In genomic region chr13:108084086-108084485, GRCm38 (mm10) we compare ENCODE assay signal across 22 mouse cellular contexts. TPM values are rescaled to one million over a fixed set of nuclear protein-coding genes. Genes with fewer than 3 reads are reported as not detected.
DNase-seq lines count a peak whose midpoint lies in the region; ATAC-seq and TF ChIP-seq lines count a peak whose summit lies in the region.
"Had no signal": no experiment of that assay in that cellular context is flagged by ENCODE, and none has a peak within 500 bp of the region (broad histone marks: within the 10 kb centered on the region; RNA-seq: fewer than 3 reads in every experiment).

No protein-coding gene starts in this region.

- no peaks in the 10 kb centered on the region for H3K9me3 ChIP-seq in hindbrain, postnatal 0 days (ENCODE audit: low read length)
- no peaks in the 10 kb centered on the region for H3K9me3 ChIP-seq in hindbrain, embryonic 12.5 days (replicated peaks)
- no peaks in the 10 kb centered on the region for H3K9me3 ChIP-seq in forebrain, embryonic 11.5 days (ENCODE audit: control insufficient read depth, low read length)
- H3K9me3 ChIP-seq: embryonic facial prominence, embryonic 12.5 days; G1E; heart, embryonic 15.5 days; hindbrain, embryonic 10.5 days; hindbrain, embryonic 15.5 days had no signal

- H3K4me1 ChIP-seq in hindbrain, postnatal 0 days (ENCODE audit: insufficient read depth, low read length): no peaks in the 10 kb centered on the region
- no peaks in the 10 kb centered on the region for H3K4me1 ChIP-seq in hindbrain, embryonic 12.5 days
- no peaks in the 10 kb centered on the region for H3K4me1 ChIP-seq in forebrain, embryonic 11.5 days (replicated peaks; ENCODE audit: control insufficient read depth, insufficient read depth, low read length)
- H3K4me1 ChIP-seq: embryonic facial prominence, embryonic 12.5 days; heart, embryonic 15.5 days; hindbrain, embryonic 10.5 days; hindbrain, embryonic 15.5 days had no signal

- H3K9ac ChIP-seq in hindbrain, postnatal 0 days (replicated peaks; ENCODE audit: low read length): no peak overlapping the region
- no peak overlapping the region for H3K9ac ChIP-seq in hindbrain, embryonic 12.5 days
- H3K9ac ChIP-seq in forebrain, embryonic 11.5 days (ENCODE audit: low read length): no peak overlapping the region
- H3K9ac ChIP-seq: embryonic facial prominence, embryonic 12.5 days; heart, embryonic 15.5 days; hindbrain, embryonic 15.5 days had no signal

- H3K27me3 ChIP-seq in hindbrain, postnatal 0 days (ENCODE audit: insufficient read depth, low read length): no peaks in the 10 kb centered on the region
- H3K27me3 ChIP-seq in hindbrain, embryonic 12.5 days: no peaks in the 10 kb centered on the region
- H3K27me3 ChIP-seq in forebrain, embryonic 11.5 days (ENCODE audit: control insufficient read depth, insufficient read depth, low read length): no peaks in the 10 kb centered on the region
- H3K27me3 ChIP-seq: embryonic facial prominence, embryonic 12.5 days; heart, embryonic 15.5 days; hindbrain, embryonic 15.5 days had no signal

- TF ChIP-seq CTCF in hindbrain, postnatal 0 days (IDR thresholded peaks at IDR 0.05; ENCODE audit: low read depth): no peak
- no peak for TF ChIP-seq CTCF in gastrocnemius, adult 2 months (IDR thresholded peaks at IDR 0.05)

- 82% methylated on average over 4 of the region's 4 CpGs for WGBS in hindbrain, postnatal 0 days
- 96% methylated on average over 4 of the region's 4 CpGs for WGBS in hindbrain, embryonic 12.5 days
- WGBS in forebrain, embryonic 11.5 days: 91% methylated on average over 4 of the region's 4 CpGs

- no peak overlapping the region for H3K4me3 ChIP-seq in hindbrain, postnatal 0 days (ENCODE audit: low read length)
- H3K4me3 ChIP-seq in hindbrain, embryonic 12.5 days: no peak overlapping the region
- no peak overlapping the region for H3K4me3 ChIP-seq in forebrain, embryonic 11.5 days (ENCODE audit: low read depth, low read length)
- no peak overlapping the region for H3K4me3 ChIP-seq in gastrocnemius, adult 2 months
- H3K4me3 ChIP-seq: embryonic facial prominence, embryonic 12.5 days; heart, adult 2 months; heart, embryonic 15.5 days; hindbrain, embryonic 10.5 days; hindbrain, embryonic 15.5 days had no signal

- ATAC-seq in hindbrain, postnatal 0 days: no peak
- no peak for ATAC-seq in hindbrain, embryonic 12.5 days (ENCODE audit: low FRiP score)
- no peak for ATAC-seq in forebrain, embryonic 11.5 days (replicated peaks; ENCODE audit: low FRiP score)
- ATAC-seq: CD4-positive, CD25-positive, alpha-beta regulatory T cell, adult 4 months; forebrain, embryonic 14.5 days had no signal

- H3K4me2 ChIP-seq in hindbrain, postnatal 0 days (ENCODE audit: low read depth, low read length): no peak overlapping the region
- H3K4me2 ChIP-seq in hindbrain, embryonic 12.5 days (replicated peaks): no peak overlapping the region
- H3K4me2 ChIP-seq in forebrain, embryonic 11.5 days (ENCODE audit: low read depth, low read length, severe bottlenecking): no peak overlapping the region
- H3K4me2 ChIP-seq: embryonic facial prominence, embryonic 12.5 days; heart, embryonic 11.5 days; heart, embryonic 15.5 days; hindbrain, embryonic 15.5 days had no signal

- intact Hi-C loops in gastrocnemius, adult 2 months (cut with DNase I): no loop called here

- no peak overlapping the region for H3K27ac ChIP-seq in hindbrain, postnatal 0 days
- H3K27ac ChIP-seq in hindbrain, embryonic 12.5 days: no peak overlapping the region
- no peak overlapping the region for H3K27ac ChIP-seq in forebrain, embryonic 11.5 days (ENCODE audit: low read depth, low read length)
- no peak overlapping the region for H3K27ac ChIP-seq in gastrocnemius, adult 2 months
- H3K27ac ChIP-seq: embryonic facial prominence, embryonic 12.5 days; heart, adult 2 months; heart, embryonic 15.5 days; hindbrain, embryonic 10.5 days; hindbrain, embryonic 15.5 days had no signal

- no peaks in the 10 kb centered on the region for H3K36me3 ChIP-seq in hindbrain, postnatal 0 days (ENCODE audit: insufficient read depth, low read length)
- H3K36me3 ChIP-seq in hindbrain, embryonic 12.5 days: no peaks in the 10 kb centered on the region
- H3K36me3 ChIP-seq in forebrain, embryonic 11.5 days (ENCODE audit: control insufficient read depth, insufficient read depth, low read length): no peaks in the 10 kb centered on the region
- H3K36me3 ChIP-seq: embryonic facial prominence, embryonic 12.5 days; heart, embryonic 15.5 days; hindbrain, embryonic 10.5 days; hindbrain, embryonic 15.5 days had no signal

- DNase-seq in hindbrain, postnatal 0 days (ENCODE audit: low spot score): peak; percentile 15
- peak; percentile 8 for DNase-seq in cerebellum, adult 11 months
- peak; percentile 9 for DNase-seq in cerebellum, adult 8-10 months
- peak; percentile 46 to 69 for DNase-seq in cerebellum, postnatal 14 days
- no peak for DNase-seq in right cerebral cortex, postnatal 4 days
- no peak for DNase-seq in forebrain, embryonic 11.5 days (ENCODE audit: low spot score)
- DNase-seq in gastrocnemius, adult 2 months: no peak
- DNase-seq: adrenal gland, postnatal 10 days; B cell, adult 2 months; gastrocnemius, postnatal 10 days; heart, adult 2 months; kidney, adult 11 months; kidney, adult 9 months had no signal

RNA-seq across cellular contexts. Expression of gene Smim15, which starts 39.8 kb away (rescaled TPM):
- 26.3 and 34.6 TPM in 2 replicates for total RNA-seq in hindbrain, postnatal 0 days (2014; rRNA removed)
- 41.2 and 43.6 TPM in 2 replicates for polyA plus RNA-seq in hindbrain, postnatal 0 days (2015; fragmentation: Nextera tagmentation; extraction: Ambion mirVana)
- polyA plus RNA-seq in hindbrain, embryonic 12.5 days (2016; fragmentation: Nextera tagmentation; extraction: Ambion mirVana): 47.4 and 52.7 TPM in 2 replicates
- 59.0 and 63.0 TPM in 2 replicates for polyA plus RNA-seq in forebrain, embryonic 11.5 days (2014; fragmentation: Nextera tagmentation; extraction: Ambion mirVana)
- total RNA-seq in gastrocnemius, adult 2 months (2021): 10 to 100 TPM; 14.2 to 17.2 TPM

Comparison
In these comparisons a context has a peak if more than half of its experiments do, and no peak if none do; other contexts are left out.
1. DNase-seq: peak in hindbrain, postnatal 0 days (single experiment), cerebellum, adult 11 months (single experiment), cerebellum, adult 8-10 months (single experiment) and cerebellum, postnatal 14 days (2 of 2); none in right cerebral cortex, postnatal 4 days (single experiment), forebrain, embryonic 11.5 days (single experiment) and gastrocnemius, adult 2 months (single experiment).